Mouse (Mus musculus) kidney, adult 8-10 months (tissue): ENCODE data around the gene Cdc26.
A peak's percentile ranks its signal among the peaks of the same experiment; 100 is the strongest.

ENCODE experiments used
- DNase-seq, 2 experiments: peaks; one replicate each; pipeline ENCODE4 v3.0.0; 2022

Cdc26 gene

DNA sequence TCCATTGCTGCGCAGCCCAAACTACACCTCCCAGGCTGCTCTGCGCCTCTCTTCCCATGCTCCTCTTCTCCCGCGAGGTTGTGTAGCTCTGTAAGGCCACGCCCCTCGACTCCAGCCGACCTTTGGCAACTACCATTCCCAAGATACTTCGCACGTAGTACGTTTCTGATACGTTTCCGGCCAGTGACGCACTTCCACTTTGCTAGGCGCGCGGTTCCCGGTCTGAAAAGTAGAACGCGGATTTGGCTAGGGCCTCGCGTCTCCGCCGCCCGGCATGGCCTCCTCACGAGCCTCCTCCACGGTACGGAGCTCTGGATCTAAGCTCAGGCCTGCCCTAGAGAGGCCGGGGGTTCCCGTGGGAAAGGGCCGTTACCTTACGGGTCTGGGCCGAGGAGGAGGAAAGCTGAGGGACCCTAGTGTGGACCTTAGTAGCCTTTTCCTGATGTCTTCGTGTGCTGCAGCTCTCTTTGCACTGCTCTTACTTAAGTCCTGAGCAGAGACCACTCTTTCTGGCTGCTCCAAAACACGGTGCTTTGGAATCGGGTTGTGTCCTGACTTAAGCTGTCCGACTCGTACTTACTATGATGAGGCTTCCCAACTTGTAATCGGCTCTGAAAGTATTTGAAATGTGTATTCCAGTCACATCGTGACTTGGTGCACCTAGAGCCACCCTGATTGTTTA, at the start of gene Cdc26, which contains the start of gene Prpf4:
TSS of gene Cdc26 (minus strand) at position 42 of the 682 bp plus-strand sequence.
TSS of gene Prpf4 (plus strand) at position 197 of the 682 bp plus-strand sequence.
- DNase-seq = peak; percentile 99

DNA sequence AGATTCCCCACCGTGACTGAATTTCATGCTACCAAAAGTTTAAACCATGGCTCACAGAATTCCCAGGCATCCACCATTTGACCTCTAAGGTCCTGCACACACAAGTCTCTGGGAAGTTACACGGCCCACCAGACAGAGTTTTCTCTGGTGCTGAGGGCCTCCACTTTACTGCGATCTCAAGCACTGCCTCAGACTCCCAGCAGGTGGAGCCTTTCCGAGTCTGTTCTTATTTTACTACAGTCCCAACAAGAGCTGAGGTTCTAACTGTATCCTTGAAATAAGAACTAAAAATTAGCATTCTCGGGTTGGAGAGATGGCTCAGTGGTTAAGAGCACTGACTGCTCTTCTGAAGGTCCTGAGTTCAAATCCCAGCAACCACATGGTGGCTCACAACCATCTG, 46.6 kb upstream of the Cdc26 start:
- peak in 1 of 2 experiments; percentile 53 for DNase-seq

DNA sequence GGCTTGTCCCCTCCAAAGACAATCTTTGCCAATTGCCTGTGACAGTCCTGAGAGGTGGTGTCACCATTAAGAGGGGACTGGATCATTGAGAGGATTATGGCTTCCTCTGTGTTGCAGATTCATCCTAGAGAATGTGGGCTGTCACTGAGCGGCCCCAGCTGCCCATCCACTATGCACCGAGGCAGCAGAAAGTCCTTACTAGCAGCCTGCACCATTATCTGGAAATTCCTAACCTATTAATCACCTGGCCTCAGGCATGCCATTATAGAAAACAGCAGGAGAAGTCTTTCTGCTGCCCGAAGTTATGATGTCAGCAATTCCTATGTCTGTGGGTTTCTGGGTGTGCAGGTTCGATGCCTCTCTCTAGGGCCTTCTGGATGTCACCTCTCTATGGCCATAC, 32.5 kb upstream of the Cdc26 start:
- DNase-seq = no peak

- peak; percentile 80 to 81 for DNase-seq
These were observed 32.1 kb upstream of the Cdc26 start for GRCm38 (mm10) chr4:62440544-62440943.

- DNase-seq = no peak
These were observed 31.4 kb upstream of the Cdc26 start for GRCm38 (mm10) chr4:62439793-62440192.

DNA sequence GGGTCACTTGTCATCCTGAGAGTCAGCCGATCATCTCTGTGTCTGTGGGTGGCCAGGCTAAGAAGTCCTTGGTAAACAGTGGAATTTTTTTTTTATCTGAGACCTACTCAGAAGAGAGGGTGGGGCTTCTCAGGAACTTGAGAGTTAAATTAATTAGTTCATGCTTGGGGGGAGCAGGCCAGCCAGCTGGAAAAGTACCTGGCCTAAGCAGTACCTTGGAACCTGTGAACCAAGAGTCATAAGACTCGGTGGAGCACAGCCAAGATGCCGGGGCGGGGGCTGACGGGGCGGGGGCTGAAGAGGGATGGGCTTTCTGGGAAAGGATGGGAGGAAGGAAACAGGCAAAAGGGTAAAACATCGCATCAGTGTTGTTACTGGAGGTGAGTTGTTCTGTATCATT, 29.4 kb upstream of the Cdc26 start:
- DNase-seq = peak; percentile 80 to 87

DNA sequence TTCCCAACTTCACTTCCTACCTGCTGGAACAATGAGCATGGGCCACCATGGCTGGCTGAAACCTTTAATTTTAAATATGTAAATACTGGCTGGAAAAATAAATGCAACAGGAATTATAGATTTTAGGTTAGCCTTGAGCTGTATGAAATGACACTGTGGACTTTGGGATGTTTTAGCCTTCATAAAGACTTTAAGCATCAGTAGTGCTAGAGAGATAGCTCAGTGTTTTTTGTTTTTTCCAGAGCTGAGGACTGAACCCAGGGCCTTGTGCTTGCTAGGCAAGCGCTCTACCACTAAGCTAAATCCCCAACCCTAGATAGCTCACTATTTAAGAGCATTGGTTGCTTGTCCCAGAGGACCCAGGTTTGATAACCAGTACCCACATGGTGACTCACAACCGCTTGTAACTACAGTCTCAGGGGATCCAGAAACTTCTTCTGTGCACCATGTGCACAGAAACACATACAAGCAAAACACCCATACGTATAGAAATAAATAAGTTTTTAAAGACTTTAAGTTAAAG, 28.9 kb upstream of the Cdc26 start:
- no peak for DNase-seq

DNA sequence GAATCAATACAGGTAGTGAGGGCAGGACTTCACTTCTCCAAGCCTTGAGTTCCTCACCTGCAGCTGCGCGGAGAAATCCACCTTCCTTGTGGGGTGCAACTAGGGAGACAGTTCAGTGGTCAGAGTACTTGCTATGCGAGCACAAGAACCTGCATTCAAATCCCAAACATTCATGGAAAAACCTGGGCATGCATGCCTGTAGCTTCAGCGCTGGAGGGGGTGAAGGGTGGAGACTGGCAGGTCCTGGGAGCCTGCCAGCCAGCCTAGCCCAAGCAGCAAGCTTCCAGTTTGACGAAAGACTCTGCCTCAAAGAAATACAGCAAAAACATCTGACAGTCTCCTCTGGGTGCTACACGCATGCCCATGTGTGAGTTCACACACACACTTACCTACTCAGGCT, 26.6 kb upstream of the Cdc26 start, which contains the start of gene Rnf183:
TSS of gene Rnf183 (minus strand) at position 172 of the 400 bp plus-strand sequence.
- peak; percentile 63 to 75 for DNase-seq

DNA sequence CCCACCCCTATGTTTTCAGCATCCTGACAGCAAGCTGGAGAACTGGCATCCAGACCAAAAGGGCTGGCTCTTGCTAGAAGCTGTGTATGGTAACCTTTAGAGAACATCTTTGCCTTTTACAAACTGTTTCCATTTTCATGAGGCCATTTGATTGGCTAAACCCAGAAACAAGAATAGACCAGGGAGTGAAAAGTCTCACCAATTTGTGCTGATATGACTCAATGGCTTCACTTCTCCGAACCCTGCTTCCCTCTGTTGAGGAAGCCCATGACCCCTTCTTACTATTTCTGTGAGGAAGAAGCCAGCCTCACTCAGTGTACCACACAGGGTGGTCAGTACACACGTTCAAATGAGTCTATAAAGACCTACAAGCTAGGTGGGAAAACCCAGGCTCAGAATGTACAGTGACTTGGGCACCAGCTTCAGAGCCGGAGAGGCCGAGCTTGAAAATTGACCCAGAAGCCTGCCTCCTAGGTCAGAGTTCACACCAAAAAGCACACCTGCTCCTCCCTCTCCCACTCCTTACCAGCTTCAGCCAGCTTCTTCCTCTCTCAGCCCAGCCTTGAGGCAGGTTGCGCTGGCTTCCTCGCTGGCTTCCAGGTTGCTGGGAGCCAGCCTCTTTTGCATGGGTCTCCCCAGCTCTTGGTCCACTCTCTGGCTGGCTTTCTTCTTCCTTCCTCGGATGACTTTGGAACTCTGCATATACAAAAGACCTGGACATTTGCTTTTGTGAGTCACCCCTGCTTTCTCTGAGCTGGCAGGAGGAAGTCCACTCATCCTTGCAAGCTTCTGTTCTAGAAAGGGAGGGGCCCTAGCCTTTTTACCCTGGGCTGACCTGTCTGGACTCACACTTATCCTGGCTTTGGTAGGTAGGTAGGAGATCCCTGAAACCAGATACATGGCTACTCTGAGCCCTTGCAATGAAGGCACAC, 25.8 kb upstream of the Cdc26 start:
- peak; percentile 55 to 66 for DNase-seq

GRCm38 (mm10) chr4:62431522-62431921, 23.1 kb upstream of the Cdc26 start:
- no peak for DNase-seq

DNA sequence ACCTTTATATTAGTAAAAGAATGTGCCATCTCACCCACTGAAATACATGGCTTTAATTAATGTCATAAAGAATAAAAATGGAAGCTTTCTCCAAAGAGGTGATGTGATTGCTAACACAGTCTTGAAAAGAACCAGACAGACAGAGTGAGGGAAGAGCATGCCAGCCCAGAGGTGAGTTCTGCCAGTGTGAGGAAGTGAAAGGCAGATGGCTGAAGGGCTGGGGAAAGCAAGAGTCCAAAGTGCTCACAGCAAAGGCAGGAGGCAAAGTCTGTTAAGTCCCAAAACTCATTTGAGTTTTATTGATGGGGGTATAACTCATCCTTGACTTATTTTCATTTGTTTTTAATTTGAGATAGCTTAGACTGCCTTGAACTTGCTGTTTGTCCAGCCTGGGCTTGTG, 22.2 kb upstream of the Cdc26 start:
- no peak for DNase-seq

DNA sequence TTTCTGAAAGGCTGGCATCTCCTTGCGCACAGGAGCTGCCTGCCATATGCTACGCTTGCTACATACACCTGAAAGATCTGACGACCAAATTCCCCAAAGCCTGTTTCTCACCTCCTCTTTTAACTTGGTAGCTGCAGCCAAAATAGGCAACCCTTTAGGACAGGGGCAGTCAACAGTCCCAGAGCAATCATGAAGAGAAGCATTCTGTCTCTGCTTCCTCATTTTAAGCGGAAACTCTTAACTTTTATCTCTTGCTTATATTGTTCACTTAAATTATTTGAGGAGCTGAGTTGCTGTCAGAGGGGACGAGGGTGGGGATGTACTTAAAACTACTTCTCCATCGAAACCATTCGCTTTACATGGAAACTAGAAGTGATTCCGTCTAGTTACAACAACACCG, 21.2 kb upstream of the Cdc26 start:
- DNase-seq = no peak

GRCm38 (mm10) chr4:62427978-62428758, 19.7 kb upstream of the Cdc26 start:
- DNase-seq = no peak

GRCm38 (mm10) chr4:62425891-62426290, 17.4 kb upstream of the Cdc26 start:
- no peak for DNase-seq

DNA sequence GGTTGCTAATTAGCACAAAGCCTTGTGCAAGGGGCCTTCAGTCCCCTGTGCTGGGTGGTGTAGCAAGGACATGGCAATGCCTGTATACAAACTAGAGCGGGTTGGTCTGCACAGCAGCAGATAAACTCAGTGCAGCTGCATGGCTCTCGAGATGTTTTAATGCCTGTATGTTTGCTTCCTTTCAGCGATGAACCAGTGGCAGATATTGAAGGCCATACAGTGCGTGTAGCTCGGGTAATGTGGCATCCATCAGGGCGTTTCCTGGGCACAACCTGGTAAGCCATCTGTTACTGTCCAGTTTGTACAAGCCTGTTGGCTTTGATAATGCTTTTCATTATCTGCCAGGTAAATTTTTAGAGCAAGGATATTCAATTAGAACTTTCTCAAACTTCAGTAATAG, 10.6 kb upstream of the Cdc26 start:
- no peak for DNase-seq

DNA sequence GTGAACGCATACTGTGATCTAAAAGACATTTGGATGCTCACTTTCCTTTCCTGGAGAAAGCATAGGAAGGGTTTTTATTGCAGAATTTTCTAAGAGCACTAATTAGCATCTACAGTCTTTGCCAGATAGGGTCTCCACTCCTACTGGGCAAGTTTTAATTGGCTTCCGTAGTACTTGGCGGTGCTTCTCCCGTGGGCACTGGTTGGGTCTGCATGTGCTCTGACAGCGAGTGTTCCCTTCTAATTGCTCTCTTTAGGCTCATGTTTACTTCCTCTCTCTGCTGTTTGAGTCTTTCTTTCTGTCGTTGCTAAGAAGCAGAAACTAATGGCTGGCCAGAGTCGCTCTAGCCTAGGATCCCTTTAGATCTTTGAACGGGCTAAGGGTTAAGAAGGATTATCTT, 10.0 kb upstream of the Cdc26 start:
- no peak for DNase-seq

GRCm38 (mm10) chr4:62411606-62412005, 3.2 kb upstream of the Cdc26 start:
- DNase-seq = no peak

GRCm38 (mm10) chr4:62410325-62410724, 1.9 kb upstream of the Cdc26 start:
- DNase-seq = no peak

DNA sequence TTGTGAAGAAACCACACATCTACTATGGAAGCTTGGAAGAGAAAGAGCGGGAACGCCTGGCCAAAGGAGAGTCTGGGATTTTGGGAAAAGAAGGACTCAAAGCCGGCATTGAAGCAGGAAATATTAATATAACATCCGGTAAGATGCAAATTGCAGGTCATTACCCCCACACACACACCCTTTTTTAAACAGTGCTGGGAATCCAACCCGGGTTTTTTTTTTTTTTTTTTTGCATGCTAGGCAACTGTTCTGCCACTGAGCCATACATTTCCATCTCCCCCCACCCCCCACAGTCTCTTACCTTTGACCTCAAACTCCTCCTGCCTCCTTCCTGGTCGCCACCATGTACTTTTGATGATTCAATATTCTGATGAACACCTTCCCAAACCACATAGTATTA, 1.2 kb upstream of the Cdc26 start:
- no peak for DNase-seq

DNA sequence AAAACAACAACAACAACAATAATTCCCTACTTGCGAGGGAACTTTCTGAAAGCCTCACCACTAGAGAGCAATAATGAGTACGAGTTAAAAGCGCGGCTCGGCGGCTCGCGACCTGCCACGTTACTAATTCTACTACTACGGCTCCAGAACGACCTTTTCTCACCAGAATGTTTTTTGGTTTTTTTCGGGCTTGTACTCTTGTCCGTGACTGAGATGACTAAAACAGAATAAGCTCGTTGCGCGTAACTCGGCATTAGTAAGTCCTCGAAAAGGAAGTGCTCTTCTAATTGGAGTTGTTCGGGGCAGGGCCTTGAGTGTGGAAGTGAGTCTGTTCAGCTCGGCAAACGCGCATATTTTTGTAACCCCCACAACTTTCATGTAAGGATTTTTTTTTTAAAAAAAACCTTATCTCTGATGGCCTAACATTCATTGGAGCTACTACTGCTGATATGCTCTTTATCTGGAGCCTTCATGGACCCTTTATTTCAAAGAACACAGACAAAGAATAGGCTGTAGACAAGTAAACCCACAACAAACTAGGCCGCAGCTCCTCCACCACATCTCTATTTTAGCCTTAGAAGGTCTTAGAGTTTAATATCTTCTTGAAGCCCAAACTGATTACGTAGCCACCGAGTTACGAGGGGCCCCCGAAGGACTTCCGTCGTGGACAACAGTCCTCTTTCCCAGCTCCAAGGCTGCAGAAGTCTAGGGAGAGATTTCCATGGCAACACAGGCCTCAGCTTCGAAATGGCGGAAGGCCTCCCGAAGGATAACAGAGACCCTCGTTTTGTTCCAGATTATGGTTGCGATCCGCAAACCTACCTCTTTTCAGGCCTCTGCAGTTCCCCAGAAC, 486 bp downstream of the Cdc26 start:
- DNase-seq = peak; percentile 53 to 70

DNA sequence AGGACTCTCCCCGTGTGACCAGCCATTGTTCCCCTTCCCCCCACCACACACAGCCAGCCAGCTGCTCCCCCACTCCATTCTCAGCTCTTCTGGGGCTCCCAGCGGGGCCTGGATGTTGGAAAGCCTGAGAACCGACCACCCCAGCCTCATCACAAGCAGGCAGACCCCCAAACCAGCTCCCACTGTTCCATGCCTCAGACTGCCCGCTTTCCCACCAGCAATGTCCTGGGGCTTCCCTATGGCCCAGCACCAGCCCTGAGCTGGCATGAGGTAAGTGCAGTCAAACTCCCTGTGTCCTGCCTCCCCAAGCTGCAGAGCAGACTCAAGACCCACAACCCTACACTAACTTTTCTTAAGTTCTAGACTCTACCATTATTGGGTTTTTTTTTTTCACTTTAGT, 2.3 kb downstream of the Cdc26 start:
- no peak for DNase-seq

GRCm38 (mm10) chr4:62398956-62399355, 9.5 kb downstream of the Cdc26 start:
- DNase-seq = no peak
